Mouse (Mus musculus): ENCODE data around the gene Tns3.
"Not testable (repeated sequence)": the region's sequence is repeated elsewhere in the genome, so short reads cannot be mapped to it uniquely, and the experiment has no call there.

The Tns3 gene

DNA sequence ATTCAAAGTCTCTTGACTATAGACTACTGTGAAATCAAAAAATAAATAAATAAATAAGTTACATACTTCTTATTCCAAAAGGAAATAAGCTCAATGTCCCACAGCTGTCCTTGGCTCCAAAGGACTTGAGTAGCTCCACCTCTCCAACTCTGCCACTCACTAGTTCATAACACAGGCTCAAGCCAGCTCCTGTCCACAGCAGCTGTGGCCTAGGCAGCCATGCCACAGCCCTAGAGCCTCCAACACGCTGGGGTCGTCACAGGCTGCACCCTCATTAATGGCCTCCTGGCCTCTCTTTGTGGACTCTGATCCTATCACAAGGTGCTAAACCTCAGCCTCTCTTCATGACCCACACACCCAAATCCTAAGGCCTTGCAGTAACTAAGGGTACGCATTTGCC lies 18.7 kb downstream of the Tns3 start:
- no peak for DNase-seq (ENCODE audit: low spot score)

DNA sequence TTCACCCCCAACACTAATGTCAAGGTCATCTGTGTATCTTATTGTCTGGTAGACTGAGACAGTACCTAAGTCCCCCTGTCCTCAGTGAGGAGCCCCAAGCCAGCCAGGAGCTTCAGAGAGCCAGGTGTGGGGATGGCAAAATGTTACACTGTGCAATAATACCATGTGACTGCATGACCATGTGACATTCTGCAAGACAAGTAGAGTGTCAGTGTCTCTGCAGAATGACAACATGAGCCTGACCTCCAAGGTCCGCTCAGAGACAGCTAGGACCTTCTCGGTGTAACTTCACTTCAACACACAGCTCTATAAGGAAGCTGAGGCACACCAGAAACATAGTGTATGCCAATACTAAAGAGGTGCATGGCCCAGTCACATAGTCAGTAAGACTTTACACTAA lies 20.1 kb downstream of the Tns3 start:
- no peak for DNase-seq (ENCODE audit: low spot score)

DNA sequence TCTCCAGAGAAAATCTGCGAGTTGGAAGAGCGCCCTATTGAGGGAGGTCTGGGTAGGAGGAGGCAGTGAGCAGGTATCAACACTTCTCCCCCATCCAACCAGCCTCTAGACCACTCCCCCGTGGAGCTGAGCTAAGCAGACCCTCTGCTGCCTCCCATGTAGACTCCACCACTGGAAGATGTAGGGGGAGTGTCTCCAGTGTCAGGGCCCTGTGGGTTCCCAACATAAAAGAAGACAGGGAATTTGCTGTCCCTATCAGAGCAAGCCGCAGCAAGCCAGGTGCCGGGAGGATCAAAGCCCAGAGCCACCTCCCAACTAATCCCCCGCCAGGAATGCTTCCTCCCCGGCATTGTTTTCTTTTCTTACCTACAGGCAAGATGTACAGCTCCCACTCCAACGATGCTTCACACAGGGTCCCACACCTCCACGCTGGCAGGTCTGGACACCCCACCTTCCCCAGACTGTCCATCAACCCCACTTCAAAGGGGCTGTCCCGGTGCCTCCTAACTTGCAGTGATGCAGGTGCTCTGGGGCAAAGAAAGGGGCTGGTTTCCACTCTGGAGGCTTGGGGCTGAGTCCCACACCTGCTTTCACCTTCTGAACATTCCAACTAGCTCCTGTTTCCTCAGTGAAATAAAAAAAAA lies 22.6 kb downstream of the Tns3 start:
- DNase-seq (ENCODE audit: low spot score) = no peak

DNA sequence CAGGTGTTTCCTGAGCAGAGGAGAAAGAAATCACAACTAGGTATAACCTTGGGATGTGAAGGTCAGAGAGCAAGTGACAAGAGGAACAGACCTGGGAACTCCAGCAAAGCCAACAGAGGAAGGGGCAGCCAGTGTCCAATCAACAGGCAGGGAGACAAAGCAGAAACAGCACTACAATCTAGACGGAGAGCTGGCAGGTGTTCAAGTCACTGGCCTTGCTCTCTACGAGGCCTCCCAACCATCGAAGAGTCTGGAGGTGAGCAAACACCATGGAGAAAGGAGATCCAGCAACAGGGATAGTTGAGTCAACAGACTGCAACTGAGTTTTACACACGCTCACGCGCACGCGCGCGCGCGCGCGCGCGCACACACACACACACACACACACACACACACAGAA lies 24.6 kb downstream of the Tns3 start:
- no peak for DNase-seq (ENCODE audit: low spot score)

DNA sequence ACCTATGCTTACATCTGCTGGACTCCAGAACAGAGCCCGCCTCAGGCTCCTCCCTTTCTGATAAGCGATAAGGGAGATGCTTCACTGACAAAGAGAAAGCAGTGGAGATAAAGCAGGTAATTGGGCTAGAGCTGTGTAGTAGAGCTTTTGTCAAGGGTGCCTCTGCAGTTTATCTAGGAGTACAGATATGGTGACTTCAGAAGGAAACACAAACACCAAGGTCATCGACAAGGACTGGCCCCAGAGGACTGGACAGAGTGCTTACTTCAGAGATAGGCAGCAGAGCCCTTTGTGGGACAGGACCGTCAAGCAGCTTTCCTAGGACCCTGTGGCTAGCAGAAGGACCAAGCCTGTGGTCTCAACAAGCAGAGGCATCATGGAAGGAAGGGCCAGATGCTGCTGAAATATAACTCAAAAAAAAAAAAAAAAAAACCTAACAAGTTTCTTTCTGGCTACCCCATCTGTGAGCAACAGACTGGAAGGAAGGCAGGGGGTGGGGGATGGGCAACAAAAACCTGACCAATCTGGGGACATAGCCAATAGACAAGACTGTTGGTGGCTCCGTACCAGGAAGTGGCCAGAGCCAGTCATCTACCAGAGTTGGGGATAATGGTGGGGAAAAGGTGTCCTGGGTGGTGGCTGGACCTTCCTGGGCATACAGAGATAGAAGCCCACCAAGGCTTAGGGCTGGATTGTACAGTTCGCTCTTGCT lies 25.2 kb downstream of the Tns3 start:
- no peak for DNase-seq (ENCODE audit: low spot score)

DNA sequence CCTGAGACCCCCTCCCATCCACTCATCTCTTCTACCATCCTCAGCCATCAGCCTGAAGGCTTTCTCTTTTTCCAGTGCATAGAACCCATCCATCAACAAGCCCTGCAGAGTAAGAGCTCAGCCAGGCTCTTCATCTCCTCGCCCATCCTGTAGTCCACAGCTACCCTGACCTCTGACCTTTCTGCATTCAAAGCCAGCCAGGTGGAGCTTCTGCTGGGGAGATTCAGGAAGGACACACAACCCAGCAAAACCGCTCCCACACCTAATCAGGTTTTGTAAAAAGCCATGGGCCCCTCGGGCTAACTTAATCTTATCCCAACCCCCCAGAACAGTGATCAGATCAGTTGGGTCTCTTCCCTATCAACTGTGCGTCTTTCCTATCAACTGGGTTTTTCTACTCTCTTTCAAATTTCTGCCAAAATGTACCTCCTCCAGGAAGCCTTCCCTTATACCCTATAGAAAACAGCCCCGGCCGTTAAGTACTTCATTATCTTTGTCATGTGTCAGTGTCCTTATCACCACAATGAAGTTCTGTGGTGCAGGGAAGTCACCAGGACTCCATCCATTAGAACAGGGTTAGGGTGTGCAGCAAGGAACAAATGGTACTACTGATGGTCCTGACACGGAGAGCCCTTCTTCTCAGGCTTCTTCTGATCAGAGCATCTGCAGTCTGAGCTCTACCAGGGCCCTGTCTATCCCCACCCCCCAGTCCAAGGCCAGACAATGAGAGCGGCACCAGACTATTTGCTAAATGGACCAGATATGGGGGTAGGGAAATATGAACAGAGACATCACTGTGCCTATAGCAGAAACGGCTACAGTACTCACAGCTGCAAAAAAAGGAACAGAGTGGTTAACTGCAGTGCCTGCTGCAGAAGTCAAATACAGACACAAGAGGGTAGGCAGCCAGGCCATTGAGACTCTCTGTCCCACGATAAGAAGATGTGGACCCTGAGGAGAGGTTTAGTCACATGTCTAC lies 26.6 kb downstream of the Tns3 start:
- no peak for DNase-seq (ENCODE audit: low spot score)

DNA sequence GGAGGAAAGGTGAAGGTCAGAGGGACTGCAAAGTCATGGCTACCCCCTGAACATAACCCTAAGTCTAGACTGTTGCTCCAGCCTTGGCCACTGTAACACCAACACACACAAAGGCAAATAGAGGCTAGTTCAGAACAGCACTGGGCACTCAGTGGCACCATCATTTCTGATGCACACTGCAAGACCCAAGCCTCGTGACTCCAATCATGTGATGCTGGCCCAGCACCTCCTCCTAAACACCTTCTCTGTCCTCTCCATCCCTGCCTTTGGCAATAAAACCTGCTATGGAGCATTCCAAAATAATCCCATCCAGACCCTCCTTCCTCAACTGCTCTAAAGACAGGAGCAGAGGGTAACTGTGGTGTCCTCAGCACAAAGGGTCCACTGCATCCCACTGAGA lies 27.7 kb downstream of the Tns3 start:
- DNase-seq (ENCODE audit: low spot score) = no peak

DNA sequence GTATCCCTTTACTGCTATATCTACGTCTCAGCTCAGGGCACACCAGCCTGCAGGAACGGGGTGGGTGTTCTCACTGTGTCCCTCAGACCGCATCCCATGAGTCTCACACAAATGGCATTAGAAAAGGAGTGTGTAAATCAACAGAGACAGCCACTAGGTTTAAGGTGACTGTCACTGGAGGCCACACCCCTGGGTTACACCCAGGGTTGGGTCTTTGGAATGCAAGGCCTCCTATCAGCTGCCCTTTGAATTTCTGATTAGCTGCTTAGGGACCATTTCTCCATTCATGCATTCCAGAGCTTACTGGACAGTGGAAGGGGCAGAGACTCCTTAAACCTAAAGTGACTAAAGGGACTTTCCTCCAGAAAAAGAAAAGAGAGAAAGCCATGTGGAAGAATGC lies 28.6 kb downstream of the Tns3 start:
- DNase-seq (ENCODE audit: low spot score) = no peak

DNA sequence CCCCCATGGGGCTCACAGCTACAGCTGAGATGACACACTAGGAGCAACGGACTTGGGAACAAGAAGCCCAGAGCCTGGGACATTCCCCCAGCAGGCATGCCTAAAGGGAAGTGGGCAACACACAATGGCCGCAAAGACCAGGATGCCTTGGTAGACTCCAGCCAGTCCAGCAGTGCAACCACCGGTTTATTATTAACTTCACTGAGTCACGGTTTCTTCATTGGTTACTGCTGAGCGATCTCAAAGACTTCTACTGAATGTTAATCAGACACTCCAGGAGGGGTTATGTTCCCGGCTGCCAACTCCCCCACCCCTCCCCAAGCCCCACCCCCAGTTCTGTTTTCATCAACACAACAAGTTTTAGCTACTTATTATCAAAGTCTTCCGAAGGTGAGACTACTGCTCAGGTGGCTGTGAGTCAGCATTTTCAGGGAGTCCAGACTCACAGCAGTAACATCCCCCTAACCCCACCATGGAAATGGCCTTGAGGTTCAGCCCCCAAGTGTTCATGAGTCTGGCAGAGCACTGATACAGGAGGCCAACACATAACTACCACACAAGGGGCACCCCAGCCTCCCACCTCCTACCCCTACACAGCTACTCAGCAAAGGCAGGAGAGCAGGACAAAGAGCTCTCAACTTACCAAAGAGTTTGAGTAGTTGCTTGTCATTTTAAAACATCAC lies 29.5 kb downstream of the Tns3 start:
- no peak for DNase-seq (ENCODE audit: low spot score)

DNA sequence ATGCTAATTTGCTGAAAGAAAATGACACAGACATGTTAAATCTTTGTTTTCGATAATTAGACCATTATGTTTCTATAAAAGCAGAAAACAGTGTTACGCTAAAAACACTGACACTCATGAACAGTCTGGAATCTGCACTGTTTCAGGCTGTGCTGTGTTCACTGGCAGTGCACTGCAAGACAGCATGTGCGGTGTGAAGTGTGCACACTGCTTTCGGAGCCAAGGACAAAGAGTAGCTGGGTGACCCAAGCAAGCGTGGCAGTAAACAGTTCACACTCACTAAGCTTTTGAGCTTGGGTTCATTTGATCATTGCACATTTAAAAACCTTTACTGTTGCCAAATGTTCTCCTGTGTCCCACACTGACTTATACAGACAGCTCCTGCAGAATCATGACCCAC lies 32.2 kb downstream of the Tns3 start:
- no peak for DNase-seq (ENCODE audit: low spot score)

DNA sequence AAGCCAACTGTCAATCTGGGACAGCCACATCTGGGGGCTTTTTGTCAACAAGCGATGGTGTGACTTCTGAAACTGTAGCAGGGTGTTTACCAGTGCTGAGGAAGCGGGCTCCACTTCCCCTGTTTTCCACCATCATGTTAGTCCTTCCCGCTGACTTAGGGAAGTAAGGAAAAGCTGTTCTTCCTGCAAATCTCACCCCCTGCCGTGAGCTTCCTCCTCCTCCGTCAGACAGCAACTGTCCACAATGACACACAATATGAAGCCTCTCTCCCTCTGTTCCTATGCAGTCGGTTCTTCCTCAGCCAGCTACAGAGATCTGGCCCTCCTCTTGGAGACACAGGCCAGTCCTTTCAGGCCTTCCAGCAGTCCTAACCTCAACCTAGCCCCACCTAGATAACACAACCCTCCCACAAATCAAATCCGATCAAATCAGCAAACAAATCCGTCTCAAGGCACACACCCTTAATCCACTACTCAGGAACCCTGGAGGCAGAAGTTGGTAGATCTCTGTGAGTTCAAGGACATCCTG lies 34.4 kb downstream of the Tns3 start:
- no peak for DNase-seq (ENCODE audit: low spot score)

DNA sequence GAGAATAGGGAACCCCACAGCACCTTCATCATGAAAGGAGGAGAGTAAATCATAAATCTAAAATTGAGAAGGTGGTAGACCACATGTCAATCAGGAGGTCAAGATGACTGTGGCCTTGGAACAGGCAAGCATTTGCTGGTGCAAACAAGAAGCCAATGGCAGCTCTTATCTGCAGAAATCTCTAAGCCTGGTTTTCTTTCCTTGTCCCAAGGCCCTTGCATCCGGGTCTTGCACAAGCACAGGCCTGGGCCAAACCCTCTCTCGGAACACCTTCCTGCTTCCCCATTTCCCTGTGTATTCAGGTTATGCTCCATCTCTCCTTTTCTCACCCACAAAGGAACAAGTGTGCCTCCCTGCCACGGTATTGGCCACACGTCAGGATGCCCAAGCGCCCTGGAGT lies 35.0 kb downstream of the Tns3 start:
- no peak for DNase-seq (ENCODE audit: low spot score)

DNA sequence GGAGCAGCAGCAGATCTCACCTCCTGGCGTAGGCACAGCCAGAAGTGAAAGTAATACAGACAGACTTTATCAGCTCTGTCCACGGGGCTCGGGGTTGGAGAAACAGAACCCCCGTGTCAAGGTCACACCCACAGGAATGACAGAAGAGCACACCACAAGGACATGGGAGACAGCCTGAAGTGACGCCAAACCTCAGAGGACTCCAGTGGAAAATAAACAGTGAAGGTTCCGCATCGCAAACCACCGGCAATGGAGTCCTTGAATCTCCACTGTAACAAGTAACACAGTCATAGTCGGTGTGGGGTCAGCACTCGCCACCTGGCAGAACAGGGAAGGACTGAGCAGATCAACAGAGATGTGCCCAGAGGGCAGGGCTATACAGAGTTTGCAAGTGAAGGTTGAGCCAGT lies 35.5 kb downstream of the Tns3 start:
- DNase-seq (ENCODE audit: low spot score) = no peak

DNA sequence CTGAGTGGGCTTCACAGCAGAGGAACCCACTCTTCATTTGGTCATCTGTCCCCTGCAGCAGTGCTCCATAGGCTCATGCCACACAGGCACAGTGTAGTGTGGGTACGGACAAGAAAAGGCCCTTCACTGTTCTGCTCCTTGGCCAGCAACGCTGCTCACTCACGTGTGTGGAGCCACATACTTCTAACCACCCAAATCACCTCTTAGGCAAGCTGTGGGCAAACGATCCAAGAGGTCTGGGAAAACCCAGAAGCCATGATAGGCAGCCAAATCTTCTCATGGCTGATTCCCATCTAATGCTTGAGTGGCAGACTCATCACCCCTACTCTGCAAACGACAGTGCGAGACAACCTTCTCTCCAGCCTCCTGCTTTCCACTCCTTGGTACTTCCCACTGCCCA lies 37.2 kb downstream of the Tns3 start:
- no peak for DNase-seq (ENCODE audit: low spot score)

DNA sequence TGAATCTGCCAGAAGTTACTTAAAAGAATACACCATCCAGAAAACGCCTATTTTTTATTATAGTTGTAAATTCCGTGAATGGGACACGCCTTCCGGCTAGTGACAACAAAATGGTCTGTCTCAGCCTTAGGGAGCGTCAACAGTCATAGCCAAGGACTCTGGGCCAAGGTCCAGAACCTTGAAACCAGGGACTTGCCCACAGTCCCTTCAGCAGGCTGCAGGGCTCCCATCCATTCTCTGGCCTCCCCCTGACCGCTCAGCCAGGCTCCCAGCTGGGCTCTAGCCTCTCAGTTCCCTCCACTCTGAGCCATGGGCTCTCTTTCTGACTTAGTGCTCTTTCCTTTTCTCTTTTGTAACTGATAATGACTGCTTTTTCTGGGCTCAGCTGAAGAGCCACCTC lies 37.6 kb downstream of the Tns3 start:
- no peak for DNase-seq (ENCODE audit: low spot score)

DNA sequence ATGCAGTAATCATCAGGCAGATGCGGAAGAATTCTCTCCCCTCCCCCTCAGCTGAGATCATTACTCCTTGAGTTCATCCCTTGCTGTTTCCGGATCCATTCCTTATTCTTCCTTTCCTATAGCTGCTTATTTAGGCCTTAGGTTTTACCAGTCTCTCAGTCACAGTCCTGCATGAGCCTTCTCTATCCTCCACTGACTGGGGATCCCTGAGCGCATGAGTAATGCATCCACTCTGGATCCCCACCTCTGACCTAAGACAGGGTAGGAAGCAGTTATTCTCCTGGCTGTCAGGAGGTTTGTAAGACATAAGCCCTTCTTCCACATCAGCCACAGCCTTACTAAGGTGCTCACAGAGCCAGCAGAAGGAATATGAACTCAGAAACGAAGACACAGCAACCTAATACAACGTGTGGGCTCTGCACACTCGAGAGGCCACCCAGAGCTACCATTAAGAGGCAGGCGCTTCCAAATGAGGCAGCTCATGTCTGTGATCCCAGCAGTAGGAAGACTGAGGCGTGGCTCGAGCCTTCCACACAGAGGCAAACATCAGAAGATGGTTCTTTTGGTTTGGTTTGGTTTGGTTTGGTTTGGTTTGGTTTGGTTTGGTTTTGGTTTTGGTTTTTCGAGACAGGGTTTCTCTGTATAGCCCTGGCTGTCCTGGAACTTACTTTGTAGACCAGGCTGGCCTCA lies 38.3 kb downstream of the Tns3 start:
- DNase-seq (ENCODE audit: low spot score) = peak; percentile 43

DNA sequence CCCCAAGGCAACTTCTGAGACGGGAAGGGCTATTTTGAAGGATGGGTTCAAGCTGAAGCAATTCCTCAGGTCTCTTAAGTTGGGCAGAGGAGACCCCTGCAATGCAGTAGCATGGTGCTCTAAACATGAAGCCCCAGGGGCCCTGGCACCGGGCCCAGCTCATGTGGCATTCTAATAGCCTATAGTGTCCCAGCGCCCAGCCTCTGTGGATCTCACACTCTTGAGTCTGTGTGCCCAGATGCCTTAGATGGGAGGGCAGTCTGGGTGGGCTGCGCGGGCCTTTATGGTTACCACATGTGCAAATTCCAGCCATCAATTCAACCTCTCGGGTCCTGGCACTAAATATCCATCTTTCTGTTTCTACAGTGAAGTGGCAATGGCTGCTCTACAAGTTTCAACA lies 38.9 kb downstream of the Tns3 start:
- DNase-seq (ENCODE audit: low spot score) = peak; percentile 58

DNA sequence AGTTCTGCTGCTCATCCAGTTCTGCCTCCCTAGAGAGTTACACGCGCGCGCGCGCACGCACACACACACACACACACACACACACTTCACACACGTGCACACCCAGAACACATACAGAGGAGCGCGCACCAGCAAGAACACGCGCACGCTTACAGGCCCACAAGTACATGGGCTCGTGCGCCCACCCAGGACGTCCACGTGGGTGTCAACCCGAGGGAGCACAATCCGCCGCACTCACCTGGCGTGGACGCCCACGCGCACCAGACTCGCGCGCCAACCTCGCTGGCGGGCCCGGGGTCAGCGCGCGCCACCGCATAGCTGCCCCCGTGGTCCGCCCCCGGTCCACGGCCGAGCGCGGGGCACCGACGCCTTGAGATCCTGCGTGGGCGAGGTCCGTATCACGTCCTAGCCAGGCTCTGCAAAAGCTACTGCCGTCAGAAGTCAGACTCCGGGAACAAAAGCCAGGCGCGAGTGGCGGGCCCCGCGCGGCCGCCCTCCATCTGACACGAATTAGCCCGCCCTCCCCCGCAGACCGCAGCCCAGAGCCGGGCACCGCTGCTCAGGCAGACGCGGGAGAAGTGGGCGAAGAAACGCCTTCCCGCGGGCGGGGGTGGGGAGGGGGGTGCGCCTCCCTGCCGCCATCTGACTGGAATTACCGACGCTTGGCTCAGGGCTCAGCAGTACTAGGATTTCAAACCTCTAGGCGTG lies 40.0 kb downstream of the Tns3 start:
- DNase-seq (ENCODE audit: low spot score) = peak; percentile 81

DNA sequence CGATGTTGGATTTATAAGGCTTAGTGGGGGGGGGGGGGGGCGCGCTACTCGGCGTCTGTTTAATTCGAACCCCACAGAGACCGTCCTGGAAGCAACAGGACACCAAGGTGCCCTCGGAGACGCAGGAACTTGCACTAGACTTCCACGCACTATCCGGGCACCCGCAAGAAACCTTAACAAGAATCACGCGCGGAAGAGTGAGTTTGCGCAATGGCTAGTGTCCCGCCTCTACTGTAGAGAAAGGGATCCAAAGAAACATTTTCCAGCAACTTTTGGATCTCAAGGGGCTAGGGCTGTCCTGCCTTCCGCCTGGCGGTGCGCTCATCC lies 40.5 kb downstream of the Tns3 start:
- no peak for DNase-seq (ENCODE audit: low spot score)

DNA sequence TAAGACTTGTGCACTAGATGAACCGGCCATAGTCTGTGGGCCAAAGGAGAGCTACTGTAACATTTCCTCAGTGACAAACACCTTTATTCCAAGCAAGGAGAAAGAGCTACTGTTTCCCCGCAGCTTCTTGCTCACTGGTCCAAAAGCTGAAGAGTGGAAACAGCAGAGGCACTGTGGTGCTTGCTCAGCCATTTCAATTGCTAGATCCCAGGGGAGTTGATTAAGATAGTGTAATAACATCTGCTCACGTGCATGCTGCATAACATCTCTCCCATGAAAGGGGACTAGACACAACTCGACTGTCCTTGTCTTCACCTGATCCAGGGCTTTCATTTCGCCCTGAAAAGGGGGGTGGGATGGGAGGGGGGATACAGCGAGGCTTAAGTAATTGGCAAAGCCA lies 41.7 kb downstream of the Tns3 start:
- DNase-seq (ENCODE audit: low spot score) = no peak

DNA sequence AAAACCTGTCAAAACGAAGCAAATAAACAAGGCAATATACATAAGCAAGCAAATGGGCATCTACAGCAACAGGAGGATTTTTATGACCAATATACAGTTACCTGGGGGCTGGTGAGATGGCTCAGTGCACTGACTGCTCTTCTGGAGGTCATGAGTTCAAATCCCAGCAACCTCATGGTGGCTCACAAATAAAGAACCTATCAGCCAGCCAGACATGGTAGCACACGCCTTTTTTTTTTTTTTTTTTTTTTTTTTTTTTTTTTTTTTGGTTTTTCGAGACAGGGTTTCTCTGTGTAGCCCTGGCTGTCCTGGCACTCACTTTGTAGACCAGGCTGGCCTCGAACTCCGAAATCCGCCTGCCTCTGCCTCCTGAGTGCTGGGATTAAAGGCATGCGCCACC lies 45.2 kb downstream of the Tns3 start:
- DNase-seq (ENCODE audit: low spot score) = not testable (repeated sequence)
